Mouse (Mus musculus) lung, adult 18-20 months (tissue): ENCODE measurements around the gene Ckap5.
"Not testable (repeated sequence)": the region's sequence is repeated elsewhere in the genome, so short reads cannot be mapped to it uniquely, and the experiment has no call there.

Experiments
- DNase-seq, 2 experiments: peaks; one replicate each; pipeline ENCODE4 v3.0.0; 2022; ENCODE audit warnings: mixed read lengths in 2 of 2

Gene Ckap5

GRCm38 (mm10) chr2:91526294-91527146 is at the start of gene Ckap5:
Ckap5 (plus strand) TSS chr2:91526762.
- peak; percentile 92 to 94 for DNase-seq

GRCm38 (mm10) chr2:91476841-91477240 is 49.7 kb upstream of the Ckap5 start:
- no peak for DNase-seq

- DNase-seq = no peak
Observed at GRCm38 (mm10) chr2:91480399-91480801, 46.2 kb upstream of the Ckap5 start.

- peak in 1 of 2 experiments; percentile 64 for DNase-seq
Observed at GRCm38 (mm10) chr2:91480805-91481514, 45.6 kb upstream of the Ckap5 start.

GRCm38 (mm10) chr2:91484698-91485097 is 41.9 kb upstream of the Ckap5 start:
- peak in 1 of 2 experiments; percentile 27 for DNase-seq

GRCm38 (mm10) chr2:91485256-91485655 is 41.3 kb upstream of the Ckap5 start:
- no peak for DNase-seq

- DNase-seq = peak in 1 of 2 experiments; percentile 29
Observed at GRCm38 (mm10) chr2:91487295-91487694, 39.3 kb upstream of the Ckap5 start.

- no peak for DNase-seq
Observed at GRCm38 (mm10) chr2:91492071-91492635, 34.4 kb upstream of the Ckap5 start.

GRCm38 (mm10) chr2:91493981-91494380 is 32.6 kb upstream of the Ckap5 start:
- DNase-seq = no peak

GRCm38 (mm10) chr2:91498093-91498719 is 28.4 kb upstream of the Ckap5 start:
- DNase-seq = no peak

- no peak for DNase-seq
Observed at GRCm38 (mm10) chr2:91508076-91508475, 18.5 kb upstream of the Ckap5 start.

GRCm38 (mm10) chr2:91517186-91517585 is 9.4 kb upstream of the Ckap5 start:
- peak; percentile 45 to 53 for DNase-seq

- peak in 1 of 2 experiments; percentile 10 for DNase-seq
Observed at GRCm38 (mm10) chr2:91527147-91527486, 555 bp downstream of the Ckap5 start.

GRCm38 (mm10) chr2:91537588-91538205 is 11.1 kb downstream of the Ckap5 start:
- peak; percentile 93 to 94 for DNase-seq

- no peak for DNase-seq
Observed at GRCm38 (mm10) chr2:91568125-91568524, 41.6 kb downstream of the Ckap5 start.

GRCm38 (mm10) chr2:91580894-91581293 is 54.3 kb downstream of the Ckap5 start:
- DNase-seq = no peak

- peak; percentile 7 to 17 for DNase-seq
Observed at GRCm38 (mm10) chr2:91586242-91586641, 59.7 kb downstream of the Ckap5 start.

- DNase-seq = no peak
Observed at GRCm38 (mm10) chr2:91600475-91600874, 73.9 kb downstream of the Ckap5 start.

GRCm38 (mm10) chr2:91602389-91602788 is 75.8 kb downstream of the Ckap5 start:
- no peak for DNase-seq

- DNase-seq = not testable (repeated sequence)
Observed at GRCm38 (mm10) chr2:91609370-91609769, 82.8 kb downstream of the Ckap5 start.

GRCm38 (mm10) chr2:91622356-91622755 is 95.8 kb downstream of the Ckap5 start:
- DNase-seq = no peak

- DNase-seq = not testable (repeated sequence)
Observed at GRCm38 (mm10) chr2:91623366-91623765, 96.8 kb downstream of the Ckap5 start.

GRCm38 (mm10) chr2:91627486-91627885 is 100.9 kb downstream of the Ckap5 start:
- no peak for DNase-seq
